Mouse (Mus musculus) left cerebral cortex, adult 8-10 months (tissue): Measurements from ENCODE around the gene Gns. TPM values are rescaled to one million over a fixed set of nuclear protein-coding genes. Genes with fewer than 3 reads are reported as not detected.

Experiments used
- DNase-seq, 2 experiments: peaks; one replicate each; pipeline ENCODE4 v3.0.0; 2022; ENCODE audit warnings: low spot score in 2 of 2
- total RNA-seq, 4 experiments: library from RNA; stranded (reverse); gene quantifications; 2 replicates each; pipeline ENCODE4 v1.2.4; 2022

The Gns gene
- total RNA-seq, 4 experiments from 2014 or later = 87.2 to 126 (median 99.0) TPM

GRCm38 (mm10) chr10:121401005-121401404 is 36.1 kb downstream of the Gns start:
- no peak for DNase-seq

GRCm38 (mm10) chr10:121403104-121403503 is 38.2 kb downstream of the Gns start:
- DNase-seq = no peak

GRCm38 (mm10) chr10:121403946-121404345 is 39.1 kb downstream of the Gns start:
- DNase-seq = no peak

- no peak for DNase-seq
Measured at GRCm38 (mm10) chr10:121409717-121410116, 44.8 kb downstream of the Gns start.

- DNase-seq = no peak
Measured at GRCm38 (mm10) chr10:121411721-121412455, 47.0 kb downstream of the Gns start.

- no peak for DNase-seq
Measured at GRCm38 (mm10) chr10:121412824-121413223, 47.9 kb downstream of the Gns start.

- no peak for DNase-seq
Measured at GRCm38 (mm10) chr10:121414127-121414526, 49.2 kb downstream of the Gns start.

- DNase-seq = no peak
Measured at GRCm38 (mm10) chr10:121418835-121419234, 53.9 kb downstream of the Gns start.

GRCm38 (mm10) chr10:121419640-121420470 is 55.0 kb downstream of the Gns start:
- no peak for DNase-seq

- DNase-seq = no peak
Measured at GRCm38 (mm10) chr10:121421023-121421422, 56.1 kb downstream of the Gns start.

- DNase-seq = no peak
Measured at GRCm38 (mm10) chr10:121421657-121422290, 56.9 kb downstream of the Gns start.

GRCm38 (mm10) chr10:121422294-121422693 is 57.4 kb downstream of the Gns start:
- DNase-seq = no peak

- DNase-seq = no peak
Measured at GRCm38 (mm10) chr10:121423541-121424349, 58.9 kb downstream of the Gns start.

- no peak for DNase-seq
Measured at GRCm38 (mm10) chr10:121424455-121424854, 59.6 kb downstream of the Gns start.

GRCm38 (mm10) chr10:121425079-121425478 is 60.2 kb downstream of the Gns start:
- DNase-seq = no peak

GRCm38 (mm10) chr10:121425506-121426025 is 60.7 kb downstream of the Gns start:
- DNase-seq = no peak

GRCm38 (mm10) chr10:121426458-121427070 is 61.7 kb downstream of the Gns start:
- no peak for DNase-seq

GRCm38 (mm10) chr10:121427136-121427535 is 62.2 kb downstream of the Gns start:
- DNase-seq = no peak

GRCm38 (mm10) chr10:121428011-121428711 is 63.3 kb downstream of the Gns start:
- DNase-seq = peak in 1 of 2 experiments; percentile 80

GRCm38 (mm10) chr10:121429089-121429488 is 64.2 kb downstream of the Gns start:
- no peak for DNase-seq
